Mouse (Mus musculus): ENCODE data around the gene Ccdc85c. TPM values are rescaled to one million over a fixed set of nuclear protein-coding genes. Genes with fewer than 3 reads are reported as not detected.

Ccdc85c gene
- polyA plus RNA-seq, 1 experiment = 26.1 TPM

GRCm38 (mm10) chr12:108244778-108245177 is 30.4 kb downstream of the Ccdc85c start:
- DNase-seq = no peak
- TF ChIP-seq POLR2A (IDR thresholded peaks at IDR 0.05; ENCODE audit: control insufficient read depth, extremely low read depth, insufficient read depth, low read length, poor library complexity) = no peak
- no peak for TF ChIP-seq CTCF (IDR thresholded peaks at IDR 0.05; ENCODE audit: borderline replicate concordance, control insufficient read depth, extremely low read depth, insufficient read depth, low read length, poor library complexity)
- Histone ChIP-seq H3K27ac (ENCODE audit: control insufficient read depth, insufficient read depth, low read length) (no peak overlapping the region), H3K4me3 (ENCODE audit: control insufficient read depth, insufficient read depth, low read length) (no peak overlapping the region), H3K27me3 (ENCODE audit: control insufficient read depth, insufficient read depth, low read length) (no peaks in the 10 kb centered on the region), H3K4me1 (replicated peaks; ENCODE audit: control insufficient read depth, insufficient read depth, low read length) (peaks cover 4% of the 10 kb centered on the region; the same call in 1 of the 2 replicates), H3K36me3 (ENCODE audit: control insufficient read depth, insufficient read depth, low read length) (no peaks in the 10 kb centered on the region)
- whole genome bisulfite sequencing = 36% methylated on average over 8 of the region's 8 CpGs

- 97% methylated on average over 20 of the region's 20 CpGs for WGBS
- no peak for DNase-seq
- TF ChIP-seq CTCF (IDR thresholded peaks at IDR 0.05; ENCODE audit: borderline replicate concordance, control insufficient read depth, extremely low read depth, insufficient read depth, low read length, poor library complexity) = no peak
- no peak for TF ChIP-seq POLR2A (IDR thresholded peaks at IDR 0.05; ENCODE audit: control insufficient read depth, extremely low read depth, insufficient read depth, low read length, poor library complexity)
- H3K27me3 ChIP-seq (ENCODE audit: control insufficient read depth, insufficient read depth, low read length) = no peaks in the 10 kb centered on the region
- H3K36me3 ChIP-seq (ENCODE audit: control insufficient read depth, insufficient read depth, low read length) = no peaks in the 10 kb centered on the region
- peaks cover 4% of the 10 kb centered on the region; the same call in 1 of the 2 replicates for H3K4me1 ChIP-seq (replicated peaks; ENCODE audit: control insufficient read depth, insufficient read depth, low read length)
- no peak overlapping the region for H3K4me3 ChIP-seq (ENCODE audit: control insufficient read depth, insufficient read depth, low read length)
- no peak overlapping the region for H3K27ac ChIP-seq (ENCODE audit: control insufficient read depth, insufficient read depth, low read length)
These were observed 32.9 kb downstream of the Ccdc85c start for GRCm38 (mm10) chr12:108242243-108242745.

- WGBS = 85% methylated on average over 6 of the region's 6 CpGs
- H3K27me3 ChIP-seq (ENCODE audit: control insufficient read depth, insufficient read depth, low read length) = no peaks in the 10 kb centered on the region
- H3K27ac ChIP-seq (ENCODE audit: control insufficient read depth, insufficient read depth, low read length) = no peak overlapping the region
- DNase-seq = no peak
- H3K36me3 ChIP-seq (ENCODE audit: control insufficient read depth, insufficient read depth, low read length) = no peaks in the 10 kb centered on the region
- no peak for TF ChIP-seq CTCF (IDR thresholded peaks at IDR 0.05; ENCODE audit: borderline replicate concordance, control insufficient read depth, extremely low read depth, insufficient read depth, low read length, poor library complexity)
- no peak for TF ChIP-seq POLR2A (IDR thresholded peaks at IDR 0.05; ENCODE audit: control insufficient read depth, extremely low read depth, insufficient read depth, low read length, poor library complexity)
- H3K4me3 ChIP-seq (ENCODE audit: control insufficient read depth, insufficient read depth, low read length) = no peak overlapping the region
- peaks cover 4% of the 10 kb centered on the region; the same call in 1 of the 2 replicates for H3K4me1 ChIP-seq (replicated peaks; ENCODE audit: control insufficient read depth, insufficient read depth, low read length)
These were observed 33.6 kb downstream of the Ccdc85c start for GRCm38 (mm10) chr12:108241626-108242025.

- WGBS = 39% methylated on average over 21 of the region's 21 CpGs
- H3K36me3 ChIP-seq (ENCODE audit: control insufficient read depth, insufficient read depth, low read length) = no peaks in the 10 kb centered on the region
- no peaks in the 10 kb centered on the region for H3K27me3 ChIP-seq (ENCODE audit: control insufficient read depth, insufficient read depth, low read length)
- H3K4me3 ChIP-seq (ENCODE audit: control insufficient read depth, insufficient read depth, low read length) = no peak overlapping the region
- peaks cover 4% of the 10 kb centered on the region; the same call in 1 of the 2 replicates for H3K4me1 ChIP-seq (replicated peaks; ENCODE audit: control insufficient read depth, insufficient read depth, low read length)
- TF ChIP-seq POLR2A (IDR thresholded peaks at IDR 0.05; ENCODE audit: control insufficient read depth, extremely low read depth, insufficient read depth, low read length, poor library complexity) (no peak), CTCF (IDR thresholded peaks at IDR 0.05; ENCODE audit: borderline replicate concordance, control insufficient read depth, extremely low read depth, insufficient read depth, low read length, poor library complexity) (no peak)
- H3K27ac ChIP-seq (ENCODE audit: control insufficient read depth, insufficient read depth, low read length) = no peak overlapping the region
- no peak for DNase-seq
These were observed 34.2 kb downstream of the Ccdc85c start for GRCm38 (mm10) chr12:108240953-108241588.

GRCm38 (mm10) chr12:108240401-108240890 is 34.8 kb downstream of the Ccdc85c start:
- TF ChIP-seq POLR2A (IDR thresholded peaks at IDR 0.05; ENCODE audit: control insufficient read depth, extremely low read depth, insufficient read depth, low read length, poor library complexity) = no peak
- TF ChIP-seq CTCF (IDR thresholded peaks at IDR 0.05; ENCODE audit: borderline replicate concordance, control insufficient read depth, extremely low read depth, insufficient read depth, low read length, poor library complexity) = no peak
- DNase-seq = no peak
- Histone ChIP-seq H3K27me3 (ENCODE audit: control insufficient read depth, insufficient read depth, low read length) (no peaks in the 10 kb centered on the region), H3K4me3 (ENCODE audit: control insufficient read depth, insufficient read depth, low read length) (no peak overlapping the region), H3K4me1 (replicated peaks; ENCODE audit: control insufficient read depth, insufficient read depth, low read length) (peaks cover 4% of the 10 kb centered on the region; the same call in 1 of the 2 replicates), H3K36me3 (ENCODE audit: control insufficient read depth, insufficient read depth, low read length) (no peaks in the 10 kb centered on the region), H3K27ac (ENCODE audit: control insufficient read depth, insufficient read depth, low read length) (no peak overlapping the region)
- WGBS = 90% methylated on average over 13 of the region's 13 CpGs

GRCm38 (mm10) chr12:108239441-108239840 is 35.8 kb downstream of the Ccdc85c start:
- WGBS = 57% methylated on average over 5 of the region's 5 CpGs
- no peak for DNase-seq
- H3K4me1 ChIP-seq (replicated peaks; ENCODE audit: control insufficient read depth, insufficient read depth, low read length) = no peaks in the 10 kb centered on the region

More at GRCm38 (mm10) chr12:108239441-108239840, 35.8 kb downstream of the Ccdc85c start:
- TF ChIP-seq CTCF (IDR thresholded peaks at IDR 0.05; ENCODE audit: borderline replicate concordance, control insufficient read depth, extremely low read depth, insufficient read depth, low read length, poor library complexity) (no peak), POLR2A (IDR thresholded peaks at IDR 0.05; ENCODE audit: control insufficient read depth, extremely low read depth, insufficient read depth, low read length, poor library complexity) (no peak)
- H3K36me3 ChIP-seq (ENCODE audit: control insufficient read depth, insufficient read depth, low read length) = no peaks in the 10 kb centered on the region
- no peaks in the 10 kb centered on the region for H3K27me3 ChIP-seq (ENCODE audit: control insufficient read depth, insufficient read depth, low read length)
- H3K27ac ChIP-seq (ENCODE audit: control insufficient read depth, insufficient read depth, low read length) = no peak overlapping the region
- H3K4me3 ChIP-seq (ENCODE audit: control insufficient read depth, insufficient read depth, low read length) = no peak overlapping the region

All from thymus, adult 2 months (tissue).